Mouse (Mus musculus) right cerebral cortex, postnatal 10 days (tissue): ENCODE results near the gene Rmnd5a.

Experiments used
- DNase-seq, 2 experiments: peaks; one replicate each; pipeline ENCODE4 v3.0.0; 2021; ENCODE audit warnings: low spot score in 2 of 2

Gene Rmnd5a

DNA sequence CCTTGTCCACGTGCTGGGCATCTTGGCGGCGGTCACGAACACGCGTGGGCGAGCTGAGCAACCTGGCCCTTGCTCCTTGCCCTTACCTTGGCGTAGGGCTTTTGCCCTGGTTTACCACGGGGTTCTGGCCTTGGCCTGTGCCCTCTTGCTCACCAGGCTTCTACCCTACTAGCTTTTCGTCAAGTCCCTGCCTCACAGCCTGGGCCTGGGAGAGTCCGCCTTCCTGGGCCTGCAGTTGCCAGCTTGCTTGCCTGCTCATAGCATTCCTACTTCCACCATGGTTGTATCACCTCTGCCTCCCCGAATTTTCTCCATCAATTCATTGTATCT is 779 bp upstream of the Rmnd5a start:
- no peak for DNase-seq

DNA sequence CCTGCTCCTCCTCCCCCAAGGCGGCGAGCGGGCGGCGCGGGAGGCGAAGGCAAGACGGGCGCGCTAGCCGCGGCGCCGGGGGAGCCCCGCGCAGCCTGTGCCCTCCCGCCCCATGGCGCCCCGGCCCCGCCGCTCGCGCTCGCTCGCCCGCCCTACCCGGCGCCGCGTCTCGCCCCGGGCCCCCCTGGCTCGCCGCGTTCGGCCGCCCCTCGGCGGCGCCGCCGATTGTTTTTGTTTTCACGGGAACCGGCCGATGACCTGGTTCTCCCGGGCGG is 283 bp downstream of the Rmnd5a start:
- DNase-seq: no peak

DNA sequence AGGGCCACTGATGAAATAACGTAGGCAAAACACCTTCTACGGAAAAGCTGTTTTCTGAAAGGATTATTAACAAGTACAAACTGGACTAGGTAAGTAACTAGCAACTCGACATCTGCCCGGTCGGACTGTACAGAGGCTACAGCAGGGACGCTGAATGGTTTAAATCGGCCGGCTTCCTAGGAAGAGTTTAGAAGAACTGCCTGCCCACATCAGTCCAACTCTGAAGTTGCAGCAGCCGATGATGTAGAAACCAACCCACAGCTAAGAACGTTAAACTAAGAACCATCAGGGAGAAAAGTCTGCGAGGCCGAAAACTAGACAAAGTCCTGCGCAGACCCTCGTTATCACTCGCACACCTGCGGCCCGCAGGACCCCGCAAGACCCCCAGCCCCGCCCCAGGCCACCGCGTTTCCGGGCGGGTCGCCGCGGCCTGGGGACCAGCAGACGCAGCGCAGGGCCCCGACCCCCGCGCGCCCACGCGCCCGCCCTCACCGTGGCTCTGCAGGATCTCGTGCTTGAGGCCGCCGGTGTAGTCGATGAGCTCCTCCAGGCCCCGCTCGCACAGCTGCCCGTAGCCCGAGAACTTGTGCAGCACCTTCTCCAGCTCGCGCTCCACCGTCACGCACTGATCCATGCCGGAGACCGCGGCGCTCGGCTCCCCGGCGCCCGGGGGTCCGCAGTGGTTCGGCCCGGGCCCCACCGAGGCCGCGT is 776 bp downstream of the Rmnd5a start:
- peak; percentile 70 to 75 for DNase-seq

DNA sequence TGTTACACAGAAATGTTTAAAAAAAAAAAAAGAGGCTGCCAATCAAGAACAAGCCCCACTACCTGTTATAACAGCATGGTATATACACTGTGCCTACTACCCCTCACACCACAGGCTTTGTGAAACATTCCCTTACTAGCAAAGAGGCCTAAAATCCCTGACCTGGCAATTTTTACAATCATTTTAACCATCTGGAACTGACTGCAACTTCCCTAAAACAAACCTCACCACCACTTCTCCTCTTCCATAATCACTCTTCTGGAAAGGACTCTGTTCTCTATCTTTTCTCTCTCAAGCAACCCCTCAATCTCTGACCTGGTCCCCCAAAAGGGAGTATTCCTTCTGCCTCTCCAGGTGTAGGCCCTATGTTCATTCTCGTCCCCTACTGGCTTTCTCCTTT is 2.4 kb downstream of the Rmnd5a start:
- DNase-seq: no peak

DNA sequence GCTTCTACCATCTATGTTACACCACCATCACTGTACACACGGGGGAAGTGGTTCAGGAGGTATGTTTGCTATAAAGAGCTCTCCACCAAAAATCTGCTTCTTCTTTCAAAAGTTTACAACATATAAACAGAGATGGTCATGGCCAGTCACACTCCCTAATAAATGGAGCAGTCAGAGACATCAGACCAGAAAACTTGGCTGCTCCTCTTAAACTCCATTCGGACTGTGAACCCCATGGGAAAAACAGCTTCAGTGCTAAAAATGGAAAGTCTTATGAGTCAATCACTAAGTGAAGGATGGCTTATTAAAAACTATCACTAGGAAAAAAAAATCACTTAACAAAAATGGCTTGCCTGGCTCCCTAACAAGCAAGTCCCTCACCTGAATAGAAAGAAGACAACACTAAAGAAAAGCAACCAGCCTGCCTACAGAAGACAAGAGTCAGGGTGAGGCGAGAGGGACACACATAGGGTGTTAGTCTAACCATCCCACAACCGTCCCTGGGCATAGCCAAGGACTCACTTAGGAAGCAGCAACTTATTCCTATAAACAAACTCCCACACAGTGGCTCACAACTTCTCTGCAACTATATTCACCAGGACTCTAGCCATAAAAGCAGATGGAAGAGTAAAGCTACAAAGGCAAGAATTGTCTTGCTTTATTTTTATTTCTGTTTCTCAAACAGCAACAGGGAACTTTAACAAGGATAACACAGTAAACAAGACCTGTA is 12.3 kb downstream of the Rmnd5a start:
- DNase-seq: no peak

DNA sequence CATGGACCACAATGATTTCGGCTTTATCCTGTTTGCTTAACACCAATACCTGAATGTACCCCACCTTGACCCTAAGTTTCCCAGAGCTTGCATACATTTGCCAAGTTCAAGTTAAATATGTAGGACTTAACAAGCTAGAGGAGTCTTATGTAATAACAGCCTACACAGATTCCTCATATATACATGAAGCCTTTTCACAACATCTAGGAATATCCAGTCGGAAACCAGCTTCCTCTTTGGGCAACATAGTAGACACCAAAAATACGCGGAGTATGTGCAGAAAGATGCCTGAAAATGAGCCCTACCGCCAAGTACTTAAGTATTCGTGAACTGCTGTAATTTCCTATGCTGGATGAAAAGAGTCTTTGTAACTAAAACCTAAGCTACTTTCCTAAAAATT is 14.8 kb downstream of the Rmnd5a start:
- no peak for DNase-seq

DNA sequence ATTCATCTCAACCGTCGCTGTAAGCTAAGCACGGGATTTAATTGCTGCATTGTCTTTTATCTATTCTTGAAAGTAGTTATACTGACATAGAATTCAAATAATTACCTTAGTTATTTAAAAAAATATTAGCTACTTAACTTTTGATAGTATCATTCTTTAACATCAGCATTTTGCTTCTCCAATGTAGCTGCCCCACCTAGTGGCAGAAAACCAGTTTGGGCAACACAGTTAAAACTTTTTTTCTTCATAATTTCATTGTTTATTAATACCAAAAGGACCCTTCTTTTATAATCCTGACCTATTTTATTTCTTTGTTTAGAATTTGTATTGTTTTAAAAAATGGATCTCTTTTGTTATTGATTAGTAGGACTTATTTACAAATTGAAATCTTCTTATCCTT is 17.3 kb downstream of the Rmnd5a start:
- DNase-seq: peak in 1 of 2 experiments; percentile 49

DNA sequence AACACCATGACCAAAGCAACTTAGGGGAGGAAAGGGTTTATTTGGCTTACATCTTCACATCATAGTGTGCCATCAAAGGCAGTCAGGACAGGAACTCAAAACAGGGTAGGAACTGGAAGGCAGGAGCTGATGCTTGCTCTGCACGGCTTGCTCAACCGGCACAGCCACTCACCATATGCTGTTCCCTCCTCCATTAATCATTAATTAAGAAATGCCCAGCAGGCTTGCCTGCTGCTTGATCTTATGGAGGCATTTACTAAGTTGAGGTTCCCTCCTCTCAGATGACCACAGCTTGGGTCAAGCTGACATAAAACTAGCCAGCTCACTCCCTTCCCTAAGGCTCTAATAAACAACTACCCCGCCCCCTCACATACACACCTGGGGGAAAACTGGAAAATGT is 18.3 kb downstream of the Rmnd5a start:
- no peak for DNase-seq

DNA sequence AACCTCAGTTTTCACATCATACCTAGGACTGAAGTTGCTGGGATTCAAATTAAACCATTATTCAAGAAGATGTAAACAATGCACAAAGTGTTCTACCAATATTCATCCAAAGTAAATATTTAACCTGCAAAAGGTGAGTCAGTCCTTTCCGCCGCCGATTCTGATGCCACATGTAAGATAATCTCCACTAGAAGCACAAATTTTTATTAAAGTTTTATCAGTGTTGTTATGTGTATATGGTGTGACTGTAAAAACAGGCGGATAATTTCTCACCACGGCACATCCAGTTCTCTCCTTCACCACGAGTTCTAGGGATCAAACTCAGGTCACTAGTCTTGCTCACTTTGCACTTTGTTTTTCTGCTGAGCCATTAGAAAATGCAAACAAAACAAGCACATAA is 19.6 kb downstream of the Rmnd5a start:
- DNase-seq: no peak

DNA sequence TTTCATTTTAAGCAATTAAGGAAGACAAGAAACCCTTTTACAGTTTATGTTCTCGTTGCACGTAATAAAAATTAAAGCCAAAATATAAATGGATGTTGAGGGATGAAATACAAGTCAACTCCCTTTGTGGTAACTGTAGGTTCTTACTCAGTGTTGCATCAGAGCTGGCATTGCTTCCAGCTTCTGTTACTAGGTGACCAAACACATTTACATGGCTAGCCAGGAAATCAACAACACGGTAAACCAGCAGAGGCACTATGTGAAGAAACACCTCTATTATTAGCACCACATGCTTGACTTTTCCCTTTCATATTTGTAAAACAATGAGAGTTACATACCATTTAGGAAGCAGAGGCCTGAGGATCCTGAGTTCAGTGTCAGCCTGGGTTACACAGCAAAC is 21.6 kb downstream of the Rmnd5a start:
- no peak for DNase-seq

DNA sequence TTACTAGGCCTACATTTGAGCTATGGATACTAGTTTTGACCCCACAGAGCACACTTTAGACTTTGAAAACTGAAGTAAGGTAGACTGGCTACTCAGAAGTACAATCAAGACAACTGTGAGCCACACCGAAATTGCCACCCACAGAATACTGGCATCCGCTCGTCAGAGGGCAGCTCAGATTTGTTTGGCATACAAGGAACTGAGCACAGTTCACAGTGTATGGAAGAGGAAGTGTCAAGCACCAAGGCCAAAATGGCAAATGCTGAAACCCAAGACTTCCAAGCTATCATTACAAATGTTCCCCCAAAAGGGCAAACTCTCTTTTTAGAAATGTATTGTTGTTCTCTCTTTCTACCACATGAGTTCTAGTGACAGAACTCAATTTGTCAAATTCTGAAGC is 25.0 kb downstream of the Rmnd5a start:
- DNase-seq: no peak

DNA sequence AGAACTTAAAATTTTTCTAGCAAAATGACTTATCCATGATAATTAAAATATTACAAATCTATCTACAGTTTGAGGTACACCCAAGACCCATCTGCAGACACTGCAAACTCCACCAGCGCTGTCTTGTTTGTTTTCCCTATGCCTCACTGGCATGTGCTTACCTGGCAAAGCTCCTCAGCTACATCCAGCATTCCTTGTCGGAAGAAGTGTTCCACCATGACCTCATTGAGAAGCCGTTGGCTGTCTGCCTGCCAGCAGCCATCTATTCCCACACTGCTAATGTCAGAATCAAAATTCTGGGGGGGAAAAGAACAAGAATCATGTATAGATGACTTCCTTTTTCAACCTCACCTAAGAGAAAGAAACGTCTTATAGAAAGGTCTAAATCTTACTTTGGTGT is 25.8 kb downstream of the Rmnd5a start:
- no peak for DNase-seq

DNA sequence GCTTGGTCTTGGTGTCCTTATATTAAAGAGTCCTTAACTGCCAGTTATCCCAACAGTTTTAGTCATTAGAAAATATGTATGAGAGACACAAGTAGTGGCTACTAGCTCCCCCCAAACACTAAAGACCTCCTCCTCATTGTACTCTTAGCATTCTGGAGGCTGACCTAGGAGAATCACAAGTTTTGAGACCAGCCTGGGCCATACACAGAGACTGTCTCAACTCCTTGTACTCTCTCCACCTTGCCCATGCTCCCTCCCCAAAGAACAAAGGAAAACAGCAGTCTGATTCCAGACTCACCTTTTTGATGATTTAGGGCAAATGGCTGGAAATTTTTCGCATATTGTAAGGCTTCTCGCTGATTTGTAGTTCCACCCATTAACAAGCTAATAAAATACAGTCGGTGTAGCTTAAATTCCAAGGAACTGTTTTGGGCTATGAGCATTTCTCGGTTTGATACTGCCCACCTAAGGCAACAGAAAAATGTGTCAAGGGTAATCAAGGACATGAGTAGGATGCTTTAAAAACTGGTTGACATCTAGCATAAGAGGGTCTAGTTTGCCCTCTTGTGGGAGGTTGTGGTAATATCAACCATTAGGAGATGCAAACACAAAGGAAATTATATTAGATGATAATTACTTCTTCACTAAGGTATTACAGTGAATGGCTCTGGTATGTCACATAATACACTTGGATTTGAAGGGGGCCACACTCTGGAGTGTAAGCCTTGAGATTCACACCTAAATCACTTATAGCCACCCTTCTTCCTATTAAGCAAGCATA is 41.4 kb downstream of the Rmnd5a start:
- DNase-seq: no peak

DNA sequence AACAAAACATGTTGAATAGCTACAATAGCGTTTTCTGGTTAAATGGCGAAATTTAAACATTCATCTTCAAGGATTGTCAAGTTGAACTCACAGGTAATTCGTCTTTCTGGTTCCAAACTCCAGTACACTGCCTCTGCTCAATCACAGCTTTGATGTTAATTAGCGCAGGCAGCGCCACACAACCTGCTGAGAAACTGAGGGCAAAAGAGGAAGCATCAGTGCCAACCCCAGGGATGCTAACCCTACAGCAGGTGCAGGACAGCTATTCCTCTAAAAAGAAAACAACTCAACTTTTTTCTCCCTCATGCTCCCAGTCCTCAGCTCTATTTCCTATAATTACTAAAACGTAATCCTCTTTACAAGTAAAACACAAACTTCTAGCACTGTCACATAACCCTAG is 43.7 kb downstream of the Rmnd5a start:
- DNase-seq: no peak

DNA sequence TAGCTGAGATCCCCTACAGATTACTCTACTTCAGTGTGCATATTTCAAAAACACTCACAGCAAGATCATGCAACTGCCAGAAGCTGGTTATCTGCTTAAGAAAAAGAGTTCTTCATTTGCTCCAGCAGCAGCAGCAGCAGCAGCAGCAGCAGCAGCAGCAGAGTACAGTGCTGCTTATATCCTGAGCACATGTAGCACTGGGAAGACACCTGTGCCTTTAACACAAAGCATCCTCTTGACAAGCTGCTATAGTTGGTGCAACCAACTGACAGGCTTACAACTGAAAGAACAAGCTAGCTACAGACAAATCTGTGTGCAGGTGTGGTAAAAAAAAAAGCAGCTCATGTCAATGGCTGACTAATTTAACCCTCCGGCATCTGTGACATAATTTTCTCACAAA is 44.4 kb downstream of the Rmnd5a start:
- no peak for DNase-seq

DNA sequence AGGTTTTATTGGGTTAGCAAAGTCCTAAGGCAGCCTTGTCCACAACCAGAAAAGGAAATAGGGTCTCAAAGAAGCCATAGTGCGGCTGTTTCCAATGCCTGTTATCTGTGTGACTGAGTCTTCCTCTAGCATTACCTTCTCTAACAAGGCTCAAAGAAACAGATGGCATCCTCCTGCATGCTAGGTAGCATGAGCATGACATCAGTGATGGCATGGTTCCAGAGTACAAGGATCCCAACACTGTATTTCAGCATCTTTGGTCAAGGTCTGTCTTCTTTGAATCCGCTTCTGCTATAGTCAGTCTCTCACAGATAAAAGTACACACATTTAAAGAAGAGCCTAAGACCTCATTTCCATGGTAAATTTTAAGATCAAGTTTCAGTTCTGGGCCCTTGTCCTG is 49.9 kb downstream of the Rmnd5a start:
- no peak for DNase-seq

DNA sequence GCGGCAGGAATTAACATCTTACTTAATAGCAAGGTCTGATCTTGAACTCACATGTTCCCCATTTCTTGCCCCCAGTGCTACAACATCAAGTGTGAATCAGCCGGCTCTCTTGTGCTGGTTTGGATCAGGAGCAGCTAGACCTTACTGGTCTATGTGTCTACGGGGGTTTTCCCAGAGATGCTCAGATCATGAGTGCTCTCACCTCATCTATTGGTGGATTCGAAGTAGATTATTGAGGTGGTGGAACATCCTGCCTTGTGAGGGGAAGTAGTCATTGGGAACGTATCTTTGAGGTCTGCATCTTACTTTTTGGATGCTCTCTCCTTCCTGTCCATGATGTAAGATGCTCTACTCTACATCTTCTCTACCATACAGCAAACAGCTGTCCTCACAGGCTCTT is 58.8 kb downstream of the Rmnd5a start:
- DNase-seq: no peak

DNA sequence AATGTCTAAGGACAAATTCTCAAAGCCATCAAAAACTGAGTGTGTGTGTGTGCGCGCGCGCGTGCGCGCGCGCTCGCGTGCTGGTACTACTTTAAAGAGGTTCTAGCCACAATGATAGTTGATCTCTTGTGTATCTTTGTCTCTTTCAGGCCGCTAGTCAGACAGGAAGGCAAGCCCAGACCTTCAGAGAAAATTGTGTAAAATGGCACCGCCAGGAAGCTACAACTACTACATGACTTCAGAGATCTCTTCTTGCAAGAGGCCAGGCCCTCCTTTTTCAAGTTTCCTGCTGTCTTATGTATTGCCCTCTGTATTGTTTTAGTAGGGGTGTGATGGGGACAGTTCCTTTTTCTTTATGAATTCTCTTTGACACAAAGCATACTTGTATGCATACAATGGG is 63.7 kb downstream of the Rmnd5a start:
- no peak for DNase-seq

DNA sequence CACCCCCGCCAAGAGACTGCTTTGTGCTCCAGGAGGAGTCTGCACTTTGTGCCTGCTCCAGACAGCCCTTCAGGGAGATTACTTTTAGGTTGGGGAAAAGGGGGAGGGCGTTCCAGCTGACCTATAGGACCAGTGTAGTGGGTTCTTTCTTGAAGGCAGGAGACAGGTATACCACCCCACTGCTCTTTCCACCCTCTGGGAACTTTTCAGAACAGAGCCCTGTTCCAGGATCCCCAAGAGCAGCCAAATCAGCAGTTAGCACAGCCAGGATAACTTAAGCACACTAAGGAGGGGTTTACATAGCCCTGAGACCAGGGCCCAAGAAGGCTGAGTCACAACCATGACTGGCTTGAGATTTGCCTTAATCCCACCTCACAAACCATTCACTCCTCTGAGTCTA is 65.5 kb downstream of the Rmnd5a start:
- DNase-seq: no peak

DNA sequence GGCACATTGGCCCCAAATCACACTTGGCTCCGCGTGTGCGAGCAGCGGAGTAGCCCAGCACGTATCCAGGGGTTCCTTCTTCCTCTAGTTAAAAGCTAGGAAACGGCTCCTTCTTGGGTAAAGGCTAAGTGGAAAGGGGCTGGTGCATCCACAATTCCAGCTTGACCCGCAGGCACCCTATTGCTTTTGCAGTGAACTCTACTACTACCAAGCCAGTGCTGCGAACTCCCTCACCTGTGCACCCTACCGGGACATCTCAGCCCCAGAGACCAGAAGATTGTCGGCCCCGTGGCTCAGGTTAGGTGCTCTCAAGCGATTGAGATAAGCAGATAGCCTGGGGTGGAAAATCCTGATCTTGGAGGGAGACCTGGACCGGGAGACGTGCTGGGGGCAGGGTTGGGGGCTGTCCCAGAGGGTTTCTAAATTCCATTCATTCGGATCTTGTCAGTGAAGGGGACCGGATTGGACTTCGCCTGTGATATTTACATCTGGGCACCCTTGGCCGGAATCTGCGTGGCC is 66.1 kb downstream of the Rmnd5a start:
- DNase-seq: no peak

DNA sequence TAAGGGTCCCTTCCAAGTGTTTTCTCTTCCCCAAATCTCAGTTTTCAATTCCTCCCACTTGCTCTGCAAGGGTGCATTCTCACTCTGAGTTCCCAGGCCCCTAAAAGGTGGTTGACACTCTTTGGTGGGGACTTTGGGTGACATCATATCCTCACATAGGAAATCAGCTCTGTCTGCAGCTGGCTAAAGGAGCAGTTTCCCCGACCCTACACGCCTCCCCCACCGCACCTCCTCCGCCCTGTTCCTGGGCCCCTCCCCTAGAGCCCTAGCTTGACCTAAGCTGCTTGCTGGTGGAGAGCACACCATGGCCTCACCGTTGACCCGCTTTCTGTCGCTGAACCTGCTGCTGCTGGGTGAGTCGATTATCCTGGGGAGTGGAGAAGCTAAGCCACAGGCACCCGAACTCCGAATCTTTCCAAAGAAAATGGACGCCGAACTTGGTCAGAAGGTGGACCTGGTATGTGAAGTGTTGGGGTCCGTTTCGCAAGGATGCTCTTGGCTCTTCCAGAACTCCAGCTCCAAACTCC is 67.1 kb downstream of the Rmnd5a start, which contains the start of gene Cd8a:
Cd8a (plus strand) TSS at position 179 of the 527 bp plus-strand sequence.
- no peak for DNase-seq

DNA sequence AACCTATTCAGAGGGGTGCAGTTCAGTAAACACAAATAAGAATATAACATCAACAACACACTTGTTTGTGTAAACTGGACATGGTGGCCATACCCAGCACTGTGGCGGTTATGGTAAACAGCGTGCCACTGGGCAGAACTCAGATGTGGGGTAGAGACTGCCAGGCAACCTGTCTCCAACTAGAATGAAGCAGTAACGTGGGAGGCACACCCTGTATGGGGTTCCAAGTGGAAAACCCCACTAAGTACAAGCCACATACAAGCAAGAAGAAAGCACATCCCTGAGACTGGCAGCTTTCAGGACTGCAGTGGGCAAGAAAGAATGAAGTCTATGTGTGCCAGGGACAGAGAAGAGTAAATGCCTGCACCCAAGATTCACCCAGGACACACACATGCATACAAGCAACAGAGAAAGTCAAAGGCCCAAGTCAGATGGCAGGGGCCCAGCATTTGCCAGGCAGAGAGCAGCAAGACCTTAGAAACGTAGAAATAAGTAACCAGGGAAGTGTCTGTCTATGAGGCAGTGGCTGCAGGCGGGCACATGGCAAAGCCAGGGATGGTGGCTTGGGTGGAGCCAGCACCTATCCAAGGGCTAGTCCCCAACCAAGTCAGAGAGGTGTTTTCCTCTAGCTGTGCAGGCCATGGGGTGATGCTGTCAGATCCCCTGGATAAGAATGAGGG is 68.3 kb downstream of the Rmnd5a start:
- DNase-seq: no peak
